Mouse (Mus musculus) midbrain, embryonic 16.5 days (tissue): Measurements from ENCODE around the gene Slc35c2. TPM values are rescaled to one million over a fixed set of nuclear protein-coding genes. Genes with fewer than 3 reads are reported as not detected.

Source experiments
- ATAC-seq: fragments of 200-750 bp; cut with Nextera tagmentation; 2 replicates; pipeline ENCODE4 v1.8.0; 2017; ENCODE audit warnings: moderate TSS enrichment
- H3K27ac ChIP-seq: fragments of 300-500 bp; sonication (generic); 2 replicates; pipeline ENCODE4 v1.5.1; 2014; ENCODE audit warnings: mild to moderate bottlenecking, low read length, mixed read lengths
- H3K27me3 ChIP-seq: fragments of 300-500 bp; sonication (generic); 2 replicates; pipeline ENCODE4 v1.6.1; 2014; ENCODE audit warnings: low read depth, low read length, mixed read lengths; ENCODE audit not compliant: control insufficient read depth, insufficient read depth
- H3K36me3 ChIP-seq: fragments of 300-500 bp; sonication (generic); 2 replicates; pipeline ENCODE4 v1.6.1; 2014; ENCODE audit warnings: mild to moderate bottlenecking, low read length, moderate library complexity, mixed read lengths; ENCODE audit not compliant: control insufficient read depth, insufficient read depth
- H3K4me1 ChIP-seq: fragments of 300-500 bp; sonication (generic); 2 replicates; pipeline ENCODE4 v1.6.1; 2014; ENCODE audit warnings: mild to moderate bottlenecking, low read length, mixed read lengths; ENCODE audit not compliant: control insufficient read depth, insufficient read depth
- H3K4me2 ChIP-seq: fragments of 300-500 bp; sonication (generic); 2 replicates; pipeline ENCODE4 v1.6.1; 2014; ENCODE audit warnings: mild to moderate bottlenecking, low read length, mixed read lengths
- H3K4me3 ChIP-seq: fragments of 300-500 bp; sonication (generic); 2 replicates; pipeline ENCODE4 v1.5.1; 2014; ENCODE audit warnings: low read depth, mild to moderate bottlenecking, low read length, moderate library complexity, mixed read lengths
- H3K9ac ChIP-seq: fragments of 300-500 bp; sonication (generic); 2 replicates; pipeline ENCODE4 v1.6.1; 2014; ENCODE audit warnings: low read depth, low read length, mixed read lengths
- H3K9me3 ChIP-seq: fragments of 300-500 bp; sonication (generic); replicated peaks from 2 replicates; pipeline ENCODE4 v1.6.1; 2014; ENCODE audit warnings: mild to moderate bottlenecking, low read length, mixed read lengths; ENCODE audit not compliant: control insufficient read depth, poor library complexity, severe bottlenecking
- WGBS: fragments of 180-500 bp; shearing (Covaris S2); extraction: QIAGEN DNeasy Blood & Tissue Kit; methylation state at CpG from one replicate; pipeline ENCODE4 v1.1.7; 2014; 5-methylcytosine and 5-hydroxymethylcytosine counted together
- polyA plus RNA-seq: library from polyadenylated mRNA; unstranded; fragments of >200 nt; fragmentation: Nextera tagmentation; extraction: Ambion mirVana; gene quantifications from 2 replicates; pipeline ENCODE4 v1.2.1, GENCODE M21; 2015

The Slc35c2 gene
- polyA plus RNA-seq, 1 experiment from 2014 or later = 68.0 TPM

DNA sequence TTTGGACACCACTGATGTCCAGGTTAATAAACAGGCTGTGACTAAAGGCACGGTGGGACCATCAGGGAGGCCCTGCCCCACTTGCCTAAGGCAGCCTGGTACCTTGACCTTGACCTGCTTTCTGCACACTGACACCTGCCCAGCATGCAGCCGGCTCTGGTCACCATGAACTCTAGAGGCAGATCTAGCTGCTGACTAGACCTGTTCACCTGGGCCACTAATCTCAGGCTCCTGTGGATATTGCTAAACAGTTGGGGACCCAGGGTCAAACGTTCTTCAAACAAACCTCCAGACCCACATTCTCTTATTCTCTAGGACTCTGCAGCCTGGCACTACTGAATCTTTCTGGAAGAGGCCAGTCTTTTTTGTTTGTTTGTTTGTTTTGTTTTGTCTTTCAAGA is 2.6 kb downstream of the Slc35c2 start:
- no peaks in the 10 kb centered on the region for H3K27me3 ChIP-seq
- ATAC-seq = no peak
- WGBS = 88% methylated on average over 3 of the region's 3 CpGs
- peaks cover 4% of the 10 kb centered on the region for H3K36me3 ChIP-seq
- no peak overlapping the region for H3K9ac ChIP-seq
- no peak overlapping the region for H3K4me2 ChIP-seq
- H3K4me1 ChIP-seq = peaks cover 36% of the 10 kb centered on the region
- H3K9me3 ChIP-seq = no peaks in the 10 kb centered on the region
- H3K4me3 ChIP-seq = no peak overlapping the region
- no peak overlapping the region for H3K27ac ChIP-seq

DNA sequence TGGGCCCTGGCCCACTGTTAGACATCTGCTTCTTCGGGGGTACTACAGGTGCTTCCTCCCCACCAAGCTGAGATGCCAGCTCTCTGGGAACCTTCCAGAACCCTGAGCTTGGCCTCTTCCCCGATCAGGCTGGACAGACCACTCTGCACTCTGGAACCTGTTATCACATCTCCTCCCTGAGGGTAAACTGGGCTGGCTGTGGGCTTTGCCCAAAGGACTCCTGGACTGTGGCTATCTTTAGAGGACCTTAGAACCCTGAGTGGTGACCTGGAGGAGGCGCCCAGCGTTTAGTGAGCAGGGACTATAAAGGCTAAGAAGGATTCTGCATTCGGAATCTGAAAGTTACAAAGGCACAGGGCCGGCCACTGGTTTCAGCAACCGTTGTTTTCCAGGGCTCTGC is 3.3 kb downstream of the Slc35c2 start:
- H3K27ac ChIP-seq = no peak overlapping the region
- no peaks in the 10 kb centered on the region for H3K27me3 ChIP-seq
- no peak for ATAC-seq
- no peaks in the 10 kb centered on the region for H3K36me3 ChIP-seq
- H3K9ac ChIP-seq = no peak overlapping the region
- H3K4me1 ChIP-seq = peaks cover 41% of the 10 kb centered on the region
- H3K4me3 ChIP-seq = no peak overlapping the region
- no peak overlapping the region for H3K4me2 ChIP-seq
- 94% methylated on average over 7 of the region's 7 CpGs for WGBS
- H3K9me3 ChIP-seq = no peaks in the 10 kb centered on the region

DNA sequence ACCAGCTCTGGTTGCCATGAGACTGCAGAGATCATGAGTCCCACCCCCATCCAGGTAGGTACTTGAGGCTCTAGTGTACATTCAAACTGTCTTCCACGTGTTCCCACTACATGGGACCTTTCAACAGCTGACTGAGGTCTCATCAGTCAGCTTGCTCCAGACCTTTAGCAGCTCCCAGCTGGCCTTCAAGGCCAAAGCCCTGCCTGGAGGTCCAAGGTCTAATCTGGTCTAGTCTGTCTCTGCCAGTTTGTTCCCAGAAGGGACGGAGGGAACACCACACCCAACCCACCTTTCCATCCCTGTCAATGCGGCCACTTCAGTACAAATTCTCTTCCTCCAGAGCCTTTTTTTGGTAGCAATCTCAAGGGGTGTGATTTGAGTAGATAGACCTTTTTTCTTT is 4.0 kb downstream of the Slc35c2 start:
- WGBS = 92% methylated on average over 3 of the region's 3 CpGs
- no peaks in the 10 kb centered on the region for H3K36me3 ChIP-seq
- no peak overlapping the region for H3K27ac ChIP-seq
- no peaks in the 10 kb centered on the region for H3K27me3 ChIP-seq
- no peak for ATAC-seq
- H3K4me1 ChIP-seq = peaks cover 44% of the 10 kb centered on the region
- no peak overlapping the region for H3K4me2 ChIP-seq
- no peak overlapping the region for H3K9ac ChIP-seq
- H3K4me3 ChIP-seq = no peak overlapping the region
- H3K9me3 ChIP-seq = no peaks in the 10 kb centered on the region

DNA sequence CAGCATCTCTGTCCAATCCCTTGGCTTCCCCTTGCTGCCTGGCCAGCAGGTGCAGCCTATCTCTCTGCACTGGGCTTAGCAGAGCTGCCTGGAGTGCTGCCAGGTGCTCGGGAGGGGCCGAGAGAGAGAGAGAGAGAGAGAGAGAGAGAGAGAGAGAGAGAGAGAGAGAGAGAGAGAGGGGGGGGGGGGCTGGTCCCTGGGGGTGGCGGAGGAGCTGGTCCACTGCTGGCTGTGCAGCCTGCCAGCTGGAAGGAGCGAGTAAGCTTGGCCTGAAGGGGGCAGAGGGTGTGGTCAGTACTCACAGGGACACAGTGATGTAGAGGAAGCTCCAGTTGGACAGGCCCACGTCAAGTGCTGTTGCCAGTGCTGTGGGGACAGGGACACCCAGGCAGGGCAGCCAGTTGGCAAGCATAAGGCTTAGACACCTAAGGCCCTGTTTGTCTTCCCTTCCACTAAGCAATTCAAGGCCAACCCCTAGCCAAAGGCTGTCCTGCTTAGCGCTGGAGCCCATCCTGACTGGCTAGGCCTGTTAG is 5.8 kb downstream of the Slc35c2 start:
- no peaks in the 10 kb centered on the region; the same call in 1 of the 2 replicates for H3K27me3 ChIP-seq
- no peak overlapping the region for H3K9ac ChIP-seq
- H3K4me2 ChIP-seq = no peak overlapping the region
- WGBS = 37% methylated on average over 3 of the region's 6 CpGs
- H3K4me1 ChIP-seq = peaks cover 33% of the 10 kb centered on the region
- H3K4me3 ChIP-seq = no peak overlapping the region
- ATAC-seq = peak; percentile 26; the same call in 1 of the 2 replicates
- no peak overlapping the region for H3K27ac ChIP-seq
- H3K36me3 ChIP-seq = no peaks in the 10 kb centered on the region
- H3K9me3 ChIP-seq = no peaks in the 10 kb centered on the region

DNA sequence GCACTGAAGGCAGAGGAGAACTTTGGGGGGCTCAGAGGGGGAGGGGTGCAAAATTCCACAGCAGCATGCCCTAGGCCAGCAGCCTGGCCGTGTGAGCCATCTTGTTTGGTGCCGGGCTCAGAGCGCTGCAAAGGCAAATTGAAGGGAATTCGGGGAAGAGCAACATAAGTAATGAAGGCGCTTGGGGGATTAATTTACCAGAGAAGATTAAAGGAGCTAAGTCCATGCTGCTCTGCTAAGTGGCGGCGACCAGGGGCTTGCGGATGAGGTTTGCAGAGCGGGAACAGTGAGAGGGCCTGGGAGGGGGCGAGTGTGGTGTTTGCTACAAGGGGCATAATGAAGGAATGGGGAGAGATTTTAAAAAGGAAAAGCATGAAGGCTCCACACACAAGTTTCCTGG is 8.3 kb downstream of the Slc35c2 start:
- no peak for ATAC-seq
- H3K4me3 ChIP-seq = no peak overlapping the region
- peak overlapping the region; percentile 15; the same call in 1 of the 2 replicates for H3K9ac ChIP-seq
- peak overlapping the region; percentile 77 for H3K27ac ChIP-seq
- peaks cover 43% of the 10 kb centered on the region for H3K4me1 ChIP-seq
- H3K9me3 ChIP-seq = no peaks in the 10 kb centered on the region
- no peak overlapping the region; the same call in 1 of the 2 replicates for H3K4me2 ChIP-seq
- WGBS = 16% methylated on average over 10 of the region's 10 CpGs
- no peaks in the 10 kb centered on the region; the same call in 1 of the 2 replicates for H3K27me3 ChIP-seq
- no peaks in the 10 kb centered on the region for H3K36me3 ChIP-seq

DNA sequence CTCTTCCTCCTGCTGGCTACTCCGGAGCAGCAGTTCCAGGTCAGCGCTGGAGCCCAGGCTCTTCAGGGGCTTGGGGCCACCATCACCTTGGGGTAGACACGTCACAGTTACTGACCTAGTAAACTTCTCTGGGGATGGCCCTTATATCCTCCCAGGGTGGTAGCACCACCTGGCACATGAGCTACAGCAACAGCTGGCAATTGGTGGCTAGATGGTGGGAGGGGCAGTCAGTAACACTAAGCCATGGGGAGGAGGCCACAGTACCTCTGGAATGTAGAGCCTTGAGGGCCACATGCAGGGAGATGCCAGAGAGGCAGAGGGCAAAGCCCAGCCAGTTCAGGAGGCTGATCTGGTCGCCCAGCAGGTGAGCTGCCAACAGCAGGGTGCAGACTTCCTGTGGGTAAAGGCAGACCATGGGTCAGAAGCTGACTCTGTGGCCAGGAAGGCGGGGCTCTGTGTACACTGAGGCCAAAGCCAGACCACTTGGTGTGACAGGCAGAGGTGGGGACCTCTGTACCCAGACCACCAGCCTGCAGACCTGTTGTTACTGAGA is 10.4 kb downstream of the Slc35c2 start:
- WGBS = 87% methylated on average over 5 of the region's 5 CpGs
- H3K4me1 ChIP-seq = peaks cover 50% of the 10 kb centered on the region

DNA sequence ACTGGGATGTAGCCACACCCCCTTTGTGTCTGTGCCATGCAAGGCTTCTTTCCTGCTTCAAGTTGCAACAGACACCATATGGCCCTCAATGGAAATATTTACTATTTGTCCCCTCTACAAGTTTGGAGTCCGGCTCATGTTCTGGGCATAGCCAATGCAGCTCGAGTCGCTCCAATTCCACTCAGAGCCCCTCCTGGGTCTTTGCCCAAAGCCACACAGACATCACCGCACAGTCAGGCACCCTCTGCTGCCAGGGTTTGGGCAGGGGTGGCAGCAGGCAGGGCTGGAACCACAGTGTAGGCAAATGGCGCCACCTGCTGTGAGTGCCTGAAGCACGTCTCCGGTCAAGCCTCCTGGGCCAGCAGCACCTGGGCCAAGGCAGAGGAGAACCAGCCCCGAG is 11.8 kb downstream of the Slc35c2 start:
- 13% methylated on average over 8 of the region's 8 CpGs for WGBS
- Histone ChIP-seq H3K36me3 (no peaks in the 10 kb centered on the region), H3K27ac (peak overlapping the region; percentile 70), H3K4me3 (no peak overlapping the region), H3K4me1 (peaks cover 51% of the 10 kb centered on the region), H3K4me2 (no peak overlapping the region), H3K9ac (0 out of 2 replicates have a peak overlapping the region, but pooled peaks have one; percentile 40), H3K9me3 (no peaks in the 10 kb centered on the region), H3K27me3 (no peaks in the 10 kb centered on the region; the same call in 1 of the 2 replicates)
- ATAC-seq = peak; percentile 37

More for the DNA sequence above, 10.4 kb downstream of the Slc35c2 start:
- Histone ChIP-seq H3K4me2 (no peak overlapping the region), H3K9ac (no peak overlapping the region), H3K36me3 (no peaks in the 10 kb centered on the region), H3K27me3 (no peaks in the 10 kb centered on the region; the same call in 1 of the 2 replicates), H3K4me3 (no peak overlapping the region), H3K27ac (no peak overlapping the region), H3K9me3 (no peaks in the 10 kb centered on the region)
- ATAC-seq = no peak

DNA sequence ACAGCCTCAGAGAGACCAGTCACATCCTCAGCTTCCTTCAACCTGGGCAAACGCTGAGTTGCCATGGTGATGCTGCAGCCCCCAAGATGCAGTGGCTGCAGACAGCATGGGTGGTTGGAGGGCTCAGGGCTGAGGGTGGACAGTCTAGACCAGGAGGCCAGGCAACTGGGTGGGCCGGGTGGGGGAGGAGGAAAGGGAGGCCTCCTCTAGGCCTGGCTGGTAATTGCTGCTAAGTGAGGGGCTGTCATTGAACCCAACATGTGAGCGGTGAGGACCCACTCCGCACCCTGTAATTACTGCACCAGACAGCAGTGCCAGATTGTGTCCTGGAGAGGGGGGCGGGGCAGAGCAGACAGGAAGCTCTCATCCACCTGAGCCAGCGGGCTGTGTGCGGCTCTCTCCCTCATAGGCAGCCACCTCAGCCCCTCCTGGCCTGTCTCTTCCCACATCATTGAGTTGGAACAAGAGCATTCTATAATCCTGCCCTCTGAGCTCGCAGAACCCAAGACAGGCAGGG is 12.5 kb downstream of the Slc35c2 start:
- Histone ChIP-seq H3K4me2 (no peak overlapping the region), H3K9me3 (no peaks in the 10 kb centered on the region), H3K27ac (peak overlapping the region; percentile 70), H3K9ac (peak overlapping the region; percentile 40), H3K27me3 (no peaks in the 10 kb centered on the region; the same call in 1 of the 2 replicates), H3K4me1 (peaks cover 53% of the 10 kb centered on the region), H3K4me3 (no peak overlapping the region), H3K36me3 (no peaks in the 10 kb centered on the region)
- peak; percentile 70 for ATAC-seq
- WGBS = 23% methylated on average over 8 of the region's 8 CpGs

DNA sequence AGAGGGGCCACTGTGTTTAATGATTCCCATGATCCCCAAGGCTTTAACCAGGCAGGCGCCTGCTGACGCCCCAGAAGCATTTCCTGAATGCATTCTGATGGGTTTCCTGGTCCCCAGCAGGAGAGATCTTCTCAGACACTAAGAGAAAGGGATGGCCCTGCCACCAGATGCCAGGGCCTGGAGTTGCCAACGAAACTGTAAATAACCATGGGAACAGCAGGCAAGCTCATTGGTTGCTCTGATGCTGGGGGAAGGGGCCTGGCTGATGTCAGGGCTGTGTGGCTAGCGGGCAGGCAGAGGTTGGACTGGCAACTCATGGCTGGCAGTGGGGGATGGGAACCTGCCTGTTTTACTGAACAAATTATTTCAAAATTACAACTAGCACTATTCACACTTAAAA is 14.1 kb downstream of the Slc35c2 start:
- Histone ChIP-seq H3K4me1 (peaks cover 41% of the 10 kb centered on the region), H3K27ac (no peak overlapping the region), H3K36me3 (no peaks in the 10 kb centered on the region), H3K9ac (no peak overlapping the region), H3K27me3 (no peaks in the 10 kb centered on the region; the same call in 1 of the 2 replicates), H3K9me3 (no peaks in the 10 kb centered on the region), H3K4me2 (no peak overlapping the region), H3K4me3 (no peak overlapping the region)
- 37% methylated on average over 4 of the region's 4 CpGs for WGBS
- no peak for ATAC-seq
